Mouse (Mus musculus): ENCODE results near the gene Sp6.

Sp6 gene

DNA sequence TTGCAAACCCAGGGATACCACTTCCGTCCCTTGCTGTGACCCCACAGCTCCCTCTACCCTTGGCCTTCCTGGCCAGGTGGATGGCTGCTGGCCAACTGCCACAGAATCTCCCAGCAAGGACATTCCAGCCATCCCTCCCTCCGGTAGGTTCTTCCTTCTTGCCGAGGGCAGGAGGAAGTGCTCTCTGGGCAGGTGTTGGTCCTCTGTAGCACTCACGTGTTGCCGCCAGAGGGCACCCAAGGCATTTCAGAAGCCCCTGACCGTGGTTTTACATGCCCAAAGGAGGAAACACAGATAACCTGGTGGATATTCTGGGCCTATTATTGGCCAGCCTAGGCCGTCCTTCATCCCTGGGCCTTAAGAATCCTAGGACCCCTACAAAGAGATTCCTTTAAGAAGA, 30.8 kb upstream of the Sp6 start:
- peak; percentile 81 for DNase-seq (ENCODE audit: extremely low spot score, low spot score)

- no peak for DNase-seq (ENCODE audit: extremely low spot score, low spot score)
Measured at GRCm38 (mm10) chr11:96982859-96983258, 30.3 kb upstream of the Sp6 start, which contains the start of gene Sp2. Gene Sp2 (minus strand): TSS chr11:96982959.

DNA sequence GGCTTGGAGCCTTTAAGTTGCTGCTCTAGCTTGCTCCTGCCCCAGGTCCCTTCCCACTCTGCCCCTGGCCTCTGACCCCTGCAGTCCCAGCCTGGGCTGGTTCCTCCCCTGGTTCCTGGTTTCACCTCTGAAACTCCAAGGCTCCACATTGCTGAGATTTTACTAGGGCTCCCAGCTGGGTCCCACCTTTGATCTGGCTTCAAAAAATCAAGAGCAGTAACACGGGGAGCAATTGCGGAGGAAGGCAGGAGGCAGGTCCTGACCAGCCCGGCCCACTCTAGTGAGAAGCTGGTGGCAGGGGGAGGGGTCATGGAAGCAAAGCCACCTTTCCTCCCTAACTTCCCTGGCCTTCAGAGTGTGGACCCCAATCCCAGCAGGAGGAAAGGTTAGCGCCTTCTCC, 28.3 kb upstream of the Sp6 start:
- no peak for DNase-seq (ENCODE audit: extremely low spot score, low spot score)

DNA sequence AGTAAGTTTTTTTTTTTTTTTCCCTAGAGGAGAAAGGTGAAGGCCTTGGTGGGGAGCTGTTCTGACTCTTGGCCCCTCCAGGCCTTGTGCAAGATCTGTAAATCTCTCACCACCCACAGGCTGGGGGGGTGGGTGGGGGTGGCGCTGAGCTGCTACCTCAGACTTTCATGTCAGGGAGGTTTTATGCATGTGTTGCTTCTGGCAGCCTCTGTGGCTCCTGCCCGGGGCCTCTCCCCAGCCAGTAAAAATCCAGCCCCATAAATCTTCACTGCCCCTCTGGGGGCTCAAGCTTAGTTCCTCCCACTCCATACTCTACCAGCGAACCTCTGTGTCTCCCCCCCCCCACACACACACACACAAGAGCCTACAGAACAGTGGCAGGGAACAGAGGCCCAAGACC, 26.7 kb upstream of the Sp6 start:
- DNase-seq (ENCODE audit: extremely low spot score, low spot score) = no peak

DNA sequence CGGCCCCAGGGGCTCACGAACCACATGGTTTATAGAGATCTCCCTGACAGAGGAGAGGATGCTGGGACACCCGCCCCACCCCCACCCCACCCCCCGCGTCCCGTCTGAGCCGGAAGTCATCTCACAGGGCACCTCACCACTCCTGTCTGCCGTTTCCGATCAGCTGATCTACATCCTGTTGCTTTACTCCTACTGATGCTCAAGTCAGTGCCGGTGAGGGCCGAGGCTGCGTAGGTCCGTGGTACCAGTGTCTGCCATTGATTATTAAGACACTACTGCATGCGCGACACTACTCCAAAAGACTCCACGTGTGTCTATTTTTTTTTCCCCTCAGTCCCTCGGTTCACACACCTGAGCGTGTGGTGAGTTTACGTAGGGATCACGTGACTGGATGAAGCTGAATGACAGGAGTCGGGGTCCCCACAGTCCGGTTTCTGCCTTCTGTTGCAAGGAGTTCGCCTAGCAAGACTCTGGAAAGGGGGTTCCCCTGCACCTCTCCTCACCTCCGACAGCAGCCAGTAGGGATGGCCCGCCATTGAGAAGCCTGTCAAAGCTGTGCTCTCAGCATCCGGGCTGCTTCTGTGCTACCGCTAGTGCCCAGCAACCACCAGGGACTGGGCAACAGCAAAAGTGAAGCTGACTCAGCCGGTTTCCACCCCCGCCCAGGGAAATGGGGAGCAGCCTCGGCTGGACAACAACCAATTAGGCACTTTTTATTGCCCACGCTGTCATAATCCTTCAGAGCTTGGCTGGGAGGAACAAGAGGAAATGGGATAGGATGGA, 25.1 kb upstream of the Sp6 start:
- no peak for DNase-seq (ENCODE audit: extremely low spot score, low spot score)

DNA sequence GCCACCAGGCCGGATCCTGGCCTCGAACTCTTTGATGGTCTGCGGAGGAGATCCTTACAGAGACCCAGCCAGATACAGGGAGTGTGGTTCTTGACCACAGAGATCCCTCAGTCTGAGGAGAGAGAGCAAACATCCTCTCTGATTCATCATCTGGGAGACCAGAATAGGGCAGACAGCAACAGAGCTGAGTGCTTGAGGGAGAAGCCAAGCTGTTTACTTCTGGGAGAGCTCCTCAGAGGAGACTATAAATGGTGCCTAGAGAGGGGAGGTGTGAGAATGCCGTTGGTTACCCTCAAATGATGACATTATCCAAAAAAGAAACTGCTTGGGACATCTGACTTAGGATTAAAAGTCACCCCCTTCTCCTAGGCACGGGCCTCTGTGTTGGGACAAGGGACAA, 21.7 kb upstream of the Sp6 start:
- DNase-seq (ENCODE audit: extremely low spot score, low spot score) = no peak

- peak; percentile 44 for DNase-seq (ENCODE audit: extremely low spot score, low spot score)
Measured at GRCm38 (mm10) chr11:96992722-96993311, 20.4 kb upstream of the Sp6 start.

DNA sequence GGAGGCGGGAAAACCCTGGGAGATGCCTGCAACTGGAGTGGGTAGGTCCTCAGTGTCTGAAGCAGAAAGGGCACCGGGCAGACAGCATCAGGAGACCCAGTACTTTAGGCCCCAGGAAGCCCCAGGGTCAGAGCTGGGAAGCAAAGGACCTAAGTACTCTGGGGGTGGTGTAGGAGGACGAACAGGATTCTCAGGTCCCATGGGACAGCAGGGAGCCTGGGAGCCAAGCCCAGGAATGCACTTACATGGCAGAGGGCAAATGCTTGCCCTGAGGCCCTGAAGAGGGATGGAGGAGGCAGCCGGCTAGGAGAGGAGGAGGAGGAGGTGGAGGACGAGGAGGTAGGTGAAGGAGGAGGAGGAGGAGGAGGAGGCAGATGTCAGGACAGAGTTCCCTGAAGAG, 18.2 kb upstream of the Sp6 start:
- DNase-seq (ENCODE audit: extremely low spot score, low spot score) = no peak

- no peak for DNase-seq (ENCODE audit: extremely low spot score, low spot score)
Measured at GRCm38 (mm10) chr11:96995836-96996772, 17.1 kb upstream of the Sp6 start.

- DNase-seq (ENCODE audit: extremely low spot score, low spot score) = no peak
Measured at GRCm38 (mm10) chr11:96996773-96997379, 16.3 kb upstream of the Sp6 start.

GRCm38 (mm10) chr11:96997380-96997956, 15.7 kb upstream of the Sp6 start:
- peak; percentile 66 for DNase-seq (ENCODE audit: extremely low spot score, low spot score)

- DNase-seq (ENCODE audit: extremely low spot score, low spot score) = no peak
Measured at GRCm38 (mm10) chr11:97003170-97003569, 10.0 kb upstream of the Sp6 start.

DNA sequence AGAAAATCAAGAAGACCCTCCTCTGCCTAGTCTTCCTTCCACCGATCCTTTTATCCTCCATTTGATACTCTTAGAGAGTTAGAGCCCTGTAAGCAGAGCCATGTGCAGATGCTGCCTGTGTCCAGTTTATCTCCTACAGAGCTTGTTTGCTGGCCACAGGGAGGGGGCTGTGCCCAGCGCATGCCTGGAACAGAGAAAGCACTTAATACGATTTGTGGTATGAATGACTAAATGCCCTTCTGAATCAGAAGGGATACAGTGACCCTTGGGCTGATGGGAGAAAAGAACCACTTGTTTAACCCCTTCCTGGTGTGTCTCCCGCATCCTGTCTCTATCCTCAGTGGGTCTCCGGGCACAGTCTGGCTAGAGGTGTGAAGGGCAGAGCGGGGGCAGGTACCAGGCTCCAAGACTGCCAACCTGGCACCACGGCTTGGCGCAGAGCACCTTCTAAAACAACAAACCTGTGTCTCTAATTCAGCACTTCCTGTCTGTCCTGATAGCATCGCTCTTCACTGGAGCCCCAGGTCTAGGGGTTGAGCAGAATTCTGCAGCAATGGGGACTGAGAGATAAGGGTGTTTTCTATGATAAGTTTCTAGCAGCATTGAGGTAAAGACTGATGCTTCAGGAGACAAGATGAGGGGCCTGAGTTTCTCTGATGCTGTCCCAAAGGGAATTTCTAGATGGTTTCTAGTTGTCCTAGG, 6.0 kb upstream of the Sp6 start:
- DNase-seq (ENCODE audit: extremely low spot score, low spot score) = no peak

DNA sequence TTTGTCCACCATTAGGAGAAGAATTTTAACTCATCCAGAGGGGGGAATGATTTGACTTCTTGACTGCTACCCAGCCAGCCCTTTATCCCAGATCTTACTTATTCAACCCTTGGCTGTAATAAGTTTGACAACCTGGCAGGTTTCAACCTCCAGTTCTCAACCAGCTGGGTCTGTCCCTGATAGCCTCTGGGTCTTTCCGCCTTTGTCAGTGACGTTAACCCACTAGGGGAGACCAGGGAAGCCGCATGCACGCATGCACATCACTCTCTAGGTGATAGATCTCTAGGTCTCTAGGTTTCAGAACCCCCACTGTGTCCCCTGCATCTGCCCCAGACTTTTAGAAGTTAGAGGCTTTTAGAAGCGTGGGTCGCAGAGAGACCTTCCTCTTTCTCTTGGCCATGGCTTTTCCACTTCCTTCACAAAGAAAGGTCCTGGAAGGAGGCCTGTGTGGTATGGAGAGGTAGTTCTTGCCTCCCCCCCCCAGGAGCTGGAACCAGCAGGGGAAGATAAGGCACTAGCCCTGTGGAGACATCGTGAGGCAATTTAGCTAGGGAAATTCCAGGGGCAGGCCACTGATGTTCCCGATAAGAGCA, 3.9 kb upstream of the Sp6 start:
- no peak for DNase-seq (ENCODE audit: extremely low spot score, low spot score)

DNA sequence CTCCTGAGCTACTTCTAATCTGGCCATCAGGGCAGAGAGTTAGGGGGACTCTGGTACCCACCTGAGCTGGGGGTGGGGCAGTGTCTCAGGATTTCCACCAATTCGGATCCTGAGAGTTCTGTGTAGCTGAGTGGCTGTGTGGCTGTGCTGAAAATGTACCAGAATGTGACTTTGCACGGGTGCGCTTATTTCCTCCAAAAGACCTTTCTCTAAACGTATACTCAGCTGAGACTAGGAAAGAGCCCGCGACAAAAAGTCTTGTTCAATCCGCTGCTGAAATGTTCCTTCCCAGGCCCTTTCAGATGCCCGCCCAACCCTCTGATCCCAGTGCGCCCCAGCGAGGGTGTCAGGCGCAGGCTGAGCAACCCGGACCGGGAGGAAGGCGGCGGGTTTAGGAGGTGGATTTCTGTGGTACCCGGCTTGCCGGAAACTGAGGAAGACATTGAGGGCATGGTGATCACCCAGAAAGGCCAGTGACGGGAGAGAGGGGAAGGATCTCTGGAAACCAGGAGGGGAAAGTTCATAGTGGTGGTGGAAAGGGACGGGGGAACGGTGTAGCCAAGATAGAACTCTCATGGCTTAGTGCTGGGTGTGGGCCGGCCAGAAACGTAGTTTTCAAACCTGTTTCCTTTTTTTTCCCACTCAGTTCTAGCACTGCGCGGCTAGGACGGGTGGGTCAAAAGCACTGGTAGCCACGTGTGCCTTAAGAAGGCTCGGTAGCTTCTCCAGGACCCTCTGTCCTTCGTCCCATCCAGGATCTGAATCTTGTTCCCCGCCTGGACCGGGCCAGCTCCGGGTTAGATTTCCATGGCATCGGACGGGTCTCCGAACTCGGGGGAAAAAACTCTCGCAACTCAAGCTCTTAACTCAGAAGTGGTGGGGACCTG, 4.7 kb downstream of the Sp6 start:
- no peak for DNase-seq (ENCODE audit: extremely low spot score, low spot score)

- peak; percentile 59 for DNase-seq (ENCODE audit: extremely low spot score, low spot score)
Measured at GRCm38 (mm10) chr11:97018583-97019344, 5.6 kb downstream of the Sp6 start.

DNA sequence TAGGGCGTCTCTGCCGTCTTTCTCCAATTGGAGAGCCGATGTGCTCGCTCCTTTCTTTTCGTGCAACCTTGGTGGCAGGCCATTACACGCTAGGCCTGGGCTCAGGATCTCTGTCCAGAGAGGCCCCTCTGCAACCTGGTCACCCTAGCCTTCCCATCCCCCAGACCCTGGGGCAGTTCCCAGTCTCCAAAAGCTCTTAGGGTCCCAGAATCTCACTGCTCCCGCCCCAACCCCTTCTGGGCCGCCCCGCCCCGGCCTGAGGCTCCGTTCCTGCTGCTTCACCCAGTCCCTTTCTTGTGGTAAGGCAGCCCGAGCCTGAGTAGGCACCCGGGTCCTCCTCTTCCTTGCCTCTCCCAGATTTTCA, 6.1 kb downstream of the Sp6 start:
- DNase-seq (ENCODE audit: extremely low spot score, low spot score) = peak; percentile 43

GRCm38 (mm10) chr11:97021121-97021765, 8.0 kb downstream of the Sp6 start:
- DNase-seq (ENCODE audit: extremely low spot score, low spot score) = peak; percentile 41

Measured in neural tube, embryonic 10.5 days (tissue).